In the genomic region with DNA sequence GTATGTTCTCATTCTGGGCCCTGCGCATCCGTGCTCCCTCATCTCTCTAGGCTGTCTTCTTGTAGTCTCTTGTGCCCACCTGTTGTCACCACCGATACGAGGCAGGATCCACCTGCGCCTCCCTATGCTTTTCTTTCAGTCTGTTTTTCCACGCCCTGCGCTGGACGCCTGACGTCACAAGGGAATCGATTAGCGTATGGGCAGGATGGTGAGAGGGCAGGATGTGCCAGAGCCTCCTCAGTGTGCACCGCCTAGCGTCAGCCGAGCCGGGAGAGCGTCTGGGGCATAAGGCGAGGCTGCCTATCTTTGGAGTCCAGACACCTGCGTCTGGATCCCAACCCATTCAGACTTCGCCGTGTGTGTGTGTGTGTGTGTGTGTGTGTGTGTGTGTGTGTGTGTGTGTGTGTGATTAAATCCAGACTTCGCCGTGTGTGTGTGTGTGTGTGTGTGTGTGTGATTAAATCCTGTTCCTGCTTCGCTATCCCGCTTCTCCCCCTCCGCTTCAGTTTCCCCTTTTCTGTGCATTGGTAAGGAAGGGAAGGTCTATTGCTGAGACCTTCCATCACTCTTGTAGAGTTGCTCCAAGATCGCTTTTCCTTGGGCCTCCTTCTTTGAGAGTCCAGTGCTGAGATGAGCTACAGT, we compare ENCODE assay signal across 8 mouse cellular contexts. TPM values are rescaled to one million over a fixed set of nuclear protein-coding genes. Genes with fewer than 3 reads are reported as not detected.
DNase-seq lines count a peak whose midpoint lies in the region; ATAC-seq and TF ChIP-seq lines count a peak whose summit lies in the region.

No protein-coding gene starts in this region.

- no peaks in the 10 kb centered on the region for H3K79me2 ChIP-seq in liver, adult 2 months (ENCODE audit: control insufficient read depth, insufficient read depth, low read length)

- peak; percentile 49 for TF ChIP-seq CTCF in liver, adult 2 months (IDR thresholded peaks at IDR 0.05; ENCODE audit: low read depth, low read length)
- TF ChIP-seq CTCF in olfactory bulb, adult 2 months (IDR thresholded peaks at IDR 0.05; ENCODE audit: insufficient read depth, low read depth, low read length): no peak

- peak overlapping the region; percentile 39 for H3K9ac ChIP-seq in heart, embryonic 14.5 days (ENCODE audit: low read length)
- no peak overlapping the region for H3K9ac ChIP-seq in embryonic facial prominence, embryonic 15.5 days
- H3K9ac ChIP-seq in intestine, embryonic 15.5 days: peak overlapping the region; percentile 23; the same call in 1 of the 2 replicates
- H3K9ac ChIP-seq in liver, adult 2 months (ENCODE audit: low read depth, low read length): peak overlapping the region; percentile 57

- DNase-seq in heart, postnatal 36 days: no peak
- DNase-seq in T-cell, adult 2 months (ENCODE audit: low spot score): peak; percentile 71
- DNase-seq in liver, adult 2 months (ENCODE audit: extremely low read depth, low read depth, low spot score): peak; percentile 78
- DNase-seq in ovary, postnatal 10 days (ENCODE audit: low spot score): no peak

- intact Hi-C loops in heart, postnatal 36 days (cut with DNase I): loop anchor here (1.0 to 5.0 kb wide), 2 partner anchors 40 to 162 kb away; no protein-coding TSS in a partner anchor

- H3K27me3 ChIP-seq in heart, embryonic 14.5 days (ENCODE audit: control insufficient read depth, insufficient read depth, low read length): peaks cover 39% of the 10 kb centered on the region
- peaks cover 59% of the 10 kb centered on the region for H3K27me3 ChIP-seq in embryonic facial prominence, embryonic 15.5 days
- peaks cover 39% of the 10 kb centered on the region for H3K27me3 ChIP-seq in intestine, embryonic 15.5 days (replicated peaks)
- H3K27me3 ChIP-seq in liver, adult 2 months (ENCODE audit: control insufficient read depth, insufficient read depth, low read length): no peaks in the 10 kb centered on the region

- H3K4me3 ChIP-seq in heart, embryonic 14.5 days (ENCODE audit: control insufficient read depth in 1 of 2, insufficient read depth in 1 of 2, low read depth in 1 of 2, low read length in 2 of 2): peak overlapping the region; percentile 37 to 73
- H3K4me3 ChIP-seq in embryonic facial prominence, embryonic 15.5 days (replicated peaks): peak overlapping the region; percentile 55
- H3K4me3 ChIP-seq in intestine, embryonic 15.5 days (replicated peaks): peak overlapping the region; percentile 61
- peak overlapping the region; percentile 27 for H3K4me3 ChIP-seq in liver, adult 2 months (ENCODE audit: insufficient read depth, low read depth, low read length)
- peak overlapping the region; percentile 54 for H3K4me3 ChIP-seq in olfactory bulb, adult 2 months (ENCODE audit: insufficient read depth, low read depth, low read length)

- H3K27ac ChIP-seq in heart, embryonic 14.5 days (replicated peaks in 1 of 2; ENCODE audit: control insufficient read depth in 1 of 2, insufficient read depth in 1 of 2, low read depth in 2 of 2, low read length in 2 of 2): no peak overlapping the region
- no peak overlapping the region for H3K27ac ChIP-seq in embryonic facial prominence, embryonic 15.5 days (replicated peaks)
- 0 out of 2 replicates have a peak overlapping the region, but pooled peaks have one; percentile 14 for H3K27ac ChIP-seq in intestine, embryonic 15.5 days
- H3K27ac ChIP-seq in liver, adult 2 months (replicated peaks; ENCODE audit: insufficient read depth, low read depth, low read length): peak overlapping the region; percentile 46
- peak overlapping the region; percentile 12; the same call in 1 of the 2 replicates for H3K27ac ChIP-seq in olfactory bulb, adult 2 months (ENCODE audit: insufficient read depth, low read depth, low read length)

- ATAC-seq in heart, embryonic 14.5 days (ENCODE audit: insufficient number of reproducible peaks, insufficient read depth, low FRiP score, low read depth): no peak
- no peak for ATAC-seq in embryonic facial prominence, embryonic 15.5 days (ENCODE audit: insufficient number of reproducible peaks, low FRiP score, low TSS enrichment, low read depth)
- peak; percentile 62 for ATAC-seq in intestine, embryonic 15.5 days

- peaks cover 6 to 10% of the 10 kb centered on the region in 2 experiments; a peak in 3 of 4 replicates for H3K4me1 ChIP-seq in heart, embryonic 14.5 days (ENCODE audit: control insufficient read depth in 2 of 2, insufficient read depth in 2 of 2, low read length in 2 of 2)
- H3K4me1 ChIP-seq in embryonic facial prominence, embryonic 15.5 days: peaks cover 16% of the 10 kb centered on the region
- peaks cover 12% of the 10 kb centered on the region for H3K4me1 ChIP-seq in intestine, embryonic 15.5 days (replicated peaks)
- H3K4me1 ChIP-seq in liver, adult 2 months (ENCODE audit: control insufficient read depth, insufficient read depth, low read length): peaks cover 4% of the 10 kb centered on the region; the same call in 1 of the 2 replicates
- peaks cover 19% of the 10 kb centered on the region for H3K4me1 ChIP-seq in olfactory bulb, adult 2 months (ENCODE audit: control insufficient read depth, insufficient read depth, low read length)

- no peaks in the 10 kb centered on the region for H3K9me3 ChIP-seq in heart, embryonic 14.5 days (ENCODE audit: control insufficient read depth, low read length)
- no peaks in the 10 kb centered on the region for H3K9me3 ChIP-seq in embryonic facial prominence, embryonic 15.5 days (replicated peaks)
- H3K9me3 ChIP-seq in intestine, embryonic 15.5 days: no peaks in the 10 kb centered on the region

- 0 out of 2 replicates have a peak, but pooled peaks have one; percentile 35 for TF ChIP-seq POLR2A in liver, adult 2 months (IDR thresholded peaks at IDR 0.05; ENCODE audit: extremely low read depth, insufficient read depth, low read length)
- TF ChIP-seq POLR2A in olfactory bulb, adult 2 months (IDR thresholded peaks at IDR 0.05; ENCODE audit: insufficient read depth, low read depth, low read length): no peak

- WGBS in heart, embryonic 14.5 days: 13% methylated on average over 25 of the region's 26 CpGs
- WGBS in embryonic facial prominence, embryonic 15.5 days: 10% methylated on average over 26 of the region's 26 CpGs
- 11% methylated on average over 26 of the region's 26 CpGs for WGBS in intestine, embryonic 15.5 days
- 8% methylated on average over 26 of the region's 26 CpGs for WGBS in liver, adult 2 months
- WGBS in olfactory bulb, adult 2 months: 5% methylated on average over 26 of the region's 26 CpGs

- H3K36me3 ChIP-seq in heart, embryonic 14.5 days (ENCODE audit: control insufficient read depth, insufficient read depth, low read length): no peaks in the 10 kb centered on the region
- H3K36me3 ChIP-seq in embryonic facial prominence, embryonic 15.5 days: no peaks in the 10 kb centered on the region
- no peaks in the 10 kb centered on the region for H3K36me3 ChIP-seq in intestine, embryonic 15.5 days
- no peaks in the 10 kb centered on the region for H3K36me3 ChIP-seq in liver, adult 2 months (ENCODE audit: control insufficient read depth, insufficient read depth, low read length)

- H3K4me2 ChIP-seq in heart, embryonic 14.5 days (ENCODE audit: low read length): peak overlapping the region; percentile 100
- peak overlapping the region; percentile 98 for H3K4me2 ChIP-seq in embryonic facial prominence, embryonic 15.5 days (replicated peaks)
- peak overlapping the region; percentile 99 for H3K4me2 ChIP-seq in intestine, embryonic 15.5 days (replicated peaks)

RNA-seq across cellular contexts. Expression of gene Ablim2, which starts 0.6 kb away (rescaled TPM):
- polyA plus RNA-seq in heart, embryonic 14.5 days (2014; fragmentation: Nextera tagmentation; extraction: Ambion mirVana): 3.7 and 4.0 TPM in 2 replicates
- total RNA-seq in heart, postnatal 36 days (2021): 10 to 100 TPM; 20.7 to 21.0 TPM
- 3.5 and 4.7 TPM in 2 replicates for polyA plus RNA-seq in embryonic facial prominence, embryonic 15.5 days (2015; fragmentation: Nextera tagmentation; extraction: Ambion mirVana)
- 3.7 and 4.1 TPM in 2 replicates for polyA plus RNA-seq in intestine, embryonic 15.5 days (2015; fragmentation: Nextera tagmentation; extraction: Ambion mirVana)
- 1.9 and 2.3 TPM in 2 replicates for total RNA-seq in liver, adult 2 months (2014; rRNA removed)
- 3.5 and 5.9 TPM in 2 replicates for polyA plus RNA-seq in liver, adult 2 months (2012; rRNA removed)
- not detected in 2 replicates for polyA plus RNA-seq in olfactory bulb, adult 2 months (2012; ENCODE audit: insufficient read depth, insufficient read length, low replicate concordance, missing spikeins)

RNA-seq across cellular contexts. Expression of gene Sh3tc1, which starts 17.3 kb away (rescaled TPM):
- polyA plus RNA-seq in heart, embryonic 14.5 days (2014; fragmentation: Nextera tagmentation; extraction: Ambion mirVana): 6.3 and 7.8 TPM in 2 replicates
- total RNA-seq in heart, postnatal 36 days (2021): 1 to 10 TPM; 7.0 to 9.9 TPM
- 5.0 and 7.0 TPM in 2 replicates for polyA plus RNA-seq in embryonic facial prominence, embryonic 15.5 days (2015; fragmentation: Nextera tagmentation; extraction: Ambion mirVana)
- 16.0 and 17.8 TPM in 2 replicates for polyA plus RNA-seq in intestine, embryonic 15.5 days (2015; fragmentation: Nextera tagmentation; extraction: Ambion mirVana)
- total RNA-seq in liver, adult 2 months (2014; rRNA removed): 4.8 and 5.2 TPM in 2 replicates
- 2.1 and 3.0 TPM in 2 replicates for polyA plus RNA-seq in liver, adult 2 months (2012; rRNA removed)
- not detected in 2 replicates for polyA plus RNA-seq in olfactory bulb, adult 2 months (2012; ENCODE audit: insufficient read depth, insufficient read length, low replicate concordance, missing spikeins)

Comparison
In these comparisons a context has a peak if more than half of its experiments do, and no peak if none do; other contexts are left out.
1. H3K27ac ChIP-seq: peak in intestine, embryonic 15.5 days (single experiment), liver, adult 2 months (single experiment) and olfactory bulb, adult 2 months (single experiment); none in heart, embryonic 14.5 days (0 of 2) and embryonic facial prominence, embryonic 15.5 days (single experiment).
2. DNase-seq: peak in T-cell, adult 2 months (single experiment) and liver, adult 2 months (single experiment); none in heart, postnatal 36 days (0 of 2) and ovary, postnatal 10 days (single experiment).
3. Peak in every context shown above with its lines, with median percentiles within 50 percentile points of each other: H3K4me2 ChIP-seq and H3K4me3 ChIP-seq.